Mouse (Mus musculus) small intestine, adult 2 months (tissue): ENCODE results near the gene Hyal1. TPM values are rescaled to one million over a fixed set of nuclear protein-coding genes. Genes with fewer than 3 reads are reported as not detected.

Experiments
- H3K27ac ChIP-seq: fragments of 200-500 bp; 2 replicates; pipeline ENCODE4 v1.5.1; 2012; ENCODE audit warnings: low read depth, low read length, control low read depth, inconsistent platforms; ENCODE audit not compliant: insufficient read depth
- H3K27me3 ChIP-seq: fragments of 200-500 bp; 2 replicates; pipeline ENCODE4 v1.6.1; 2012; ENCODE audit warnings: mild to moderate bottlenecking, moderate library complexity, low read length, inconsistent platforms; ENCODE audit not compliant: control insufficient read depth, insufficient read depth
- H3K36me3 ChIP-seq: fragments of 200-500 bp; 2 replicates; pipeline ENCODE4 v1.6.1; 2012; ENCODE audit warnings: mild to moderate bottlenecking, low read length, control low read depth, inconsistent platforms; ENCODE audit not compliant: control insufficient read depth, insufficient read depth
- H3K4me1 ChIP-seq: fragments of 200-500 bp; 2 replicates; pipeline ENCODE4 v1.6.1; 2012; ENCODE audit warnings: low read length, inconsistent platforms, mixed read lengths; ENCODE audit not compliant: control insufficient read depth, insufficient read depth, insufficient read length
- H3K4me3 ChIP-seq: fragments of 200-500 bp; 2 replicates; pipeline ENCODE4 v1.5.1; 2012; ENCODE audit warnings: low read depth, mild to moderate bottlenecking, control low read depth, inconsistent platforms, low read length, moderate library complexity
- CTCF ChIP-seq: fragments of 200-500 bp; IDR thresholded peaks from 2 replicates; pipeline ENCODE4 v1.5.1; 2012; ENCODE audit warnings: low read depth, mild to moderate bottlenecking, control low read depth, inconsistent platforms, low read length, moderate library complexity, mixed read lengths; ENCODE audit not compliant: insufficient replicate concordance, insufficient read length; ENCODE audit errors: extremely low read depth
- POLR2A ChIP-seq: fragments of 200-500 bp; IDR thresholded peaks from 2 replicates; pipeline ENCODE4 v1.6.1; 2012; ENCODE audit warnings: low read depth, mild to moderate bottlenecking, control low read depth, inconsistent platforms, low read length, moderate library complexity
- WGBS: fragments of 180-500 bp; shearing (Covaris S2); methylation state at CpG from one replicate; pipeline ENCODE4 v1.1.7; 2018; 5-methylcytosine and 5-hydroxymethylcytosine counted together
- polyA plus RNA-seq: library from polyadenylated mRNA; depleted of rRNA; stranded (reverse); fragments of >200 nt; gene quantifications from 2 replicates; pipeline ENCODE4 v1.2.3, GENCODE M21; 2012

Gene Hyal1
- polyA plus RNA-seq, 1 experiment, result 2.6 TPM

DNA sequence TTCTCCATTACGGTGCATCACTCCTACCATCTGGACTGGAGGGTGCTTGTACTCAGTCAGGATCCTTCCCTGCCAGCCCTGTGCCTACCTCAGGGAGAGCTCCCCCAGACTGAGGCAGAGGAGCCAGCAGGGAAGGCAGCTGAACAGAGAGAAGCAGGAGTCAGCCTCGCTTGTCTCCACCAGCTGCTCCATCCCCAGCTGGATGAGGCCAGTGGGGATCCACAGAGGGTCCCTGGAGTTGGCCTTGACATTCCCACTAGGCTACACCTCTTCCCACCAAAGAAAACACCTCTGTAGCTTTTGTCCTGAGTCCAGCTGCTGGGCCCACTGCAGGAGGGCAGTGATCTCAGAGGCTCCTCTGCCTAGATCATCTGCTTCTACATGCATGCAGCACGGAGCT lies 48.2 kb downstream of the Hyal1 start:
- H3K27me3 ChIP-seq, result no peaks in the 10 kb centered on the region
- peaks cover 53% of the 10 kb centered on the region for H3K4me1 ChIP-seq
- TF ChIP-seq CTCF (no peak), POLR2A (no peak)
- H3K4me3 ChIP-seq, result no peak overlapping the region
- 74% methylated on average over 3 of the region's 3 CpGs for WGBS
- H3K36me3 ChIP-seq, result peaks cover 9% of the 10 kb centered on the region
- H3K27ac ChIP-seq, result peak overlapping the region; percentile 54

DNA sequence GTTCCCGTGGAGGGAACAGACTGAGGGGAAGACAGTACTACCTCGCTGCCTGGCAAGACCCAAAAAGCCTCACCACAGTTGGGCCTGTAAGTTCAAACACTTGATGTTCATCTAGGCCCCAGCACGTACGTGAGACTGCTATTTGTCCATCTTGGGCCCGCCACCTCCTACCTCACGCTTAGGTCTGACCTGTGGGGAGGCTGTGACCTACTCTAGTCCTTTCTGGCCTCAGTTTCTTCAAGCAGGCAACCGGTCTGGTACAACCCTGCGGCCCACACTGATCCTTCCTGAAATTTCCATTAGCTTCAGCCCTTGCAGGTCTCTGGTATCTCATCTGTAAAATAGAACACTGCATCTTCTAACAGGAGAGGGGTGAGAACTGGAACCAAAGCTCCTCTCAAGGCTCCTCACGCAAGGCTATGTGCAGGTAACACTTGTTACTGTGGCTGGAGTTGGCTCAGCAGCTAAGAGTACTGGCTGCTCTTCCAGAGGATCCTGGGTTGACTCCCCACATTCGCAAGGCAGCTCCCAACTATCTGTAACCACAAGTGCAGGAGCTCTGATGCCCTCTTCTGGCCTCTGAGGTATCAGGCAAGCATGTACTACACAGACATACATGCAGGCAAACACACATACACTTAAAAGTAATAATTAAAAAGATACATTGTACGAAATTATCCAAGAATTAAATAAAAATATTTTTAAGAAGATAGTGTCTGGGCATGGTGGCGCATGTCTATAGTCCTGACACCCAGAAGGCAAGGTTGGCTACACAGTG lies 48.8 kb downstream of the Hyal1 start:
- Histone ChIP-seq H3K4me1 (peaks cover 52% of the 10 kb centered on the region), H3K4me3 (no peak overlapping the region), H3K36me3 (peaks cover 4% of the 10 kb centered on the region), H3K27ac (peak overlapping the region; percentile 54), H3K27me3 (no peaks in the 10 kb centered on the region)
- TF ChIP-seq CTCF, result no peak
- no peak for TF ChIP-seq POLR2A
- WGBS, result 90% methylated on average over 12 of the region's 12 CpGs

- peaks cover 51% of the 10 kb centered on the region for H3K4me1 ChIP-seq
- 0 out of 2 replicates have a peak overlapping the region, but pooled peaks have one; percentile 1 for H3K4me3 ChIP-seq
These were observed 49.6 kb downstream of the Hyal1 start for GRCm38 (mm10) chr9:107626158-107626843.

GRCm38 (mm10) chr9:107626844-107627277 lies 50.1 kb downstream of the Hyal1 start:
- Histone ChIP-seq H3K27me3 (no peaks in the 10 kb centered on the region), H3K4me3 (0 out of 2 replicates have a peak overlapping the region, but pooled peaks have one; percentile 1), H3K36me3 (peaks cover 4% of the 10 kb centered on the region), H3K27ac (0 out of 2 replicates have a peak overlapping the region, but pooled peaks have one; percentile 5), H3K4me1 (peaks cover 53% of the 10 kb centered on the region)
- WGBS, result 23% methylated on average over 2 of the region's 2 CpGs
- TF ChIP-seq CTCF, result peak; percentile 62; the same call in 1 of the 2 replicates
- TF ChIP-seq POLR2A, result no peak; the same call in 1 of the 2 replicates

More at GRCm38 (mm10) chr9:107626158-107626843, 49.6 kb downstream of the Hyal1 start:
- WGBS, result 58% methylated on average over 15 of the region's 15 CpGs
- TF ChIP-seq CTCF (no peak), POLR2A (no peak)
- peaks cover 4% of the 10 kb centered on the region for H3K36me3 ChIP-seq
- no peak overlapping the region for H3K27ac ChIP-seq
- H3K27me3 ChIP-seq, result no peaks in the 10 kb centered on the region

GRCm38 (mm10) chr9:107627387-107628255 lies 50.9 kb downstream of the Hyal1 start:
- WGBS, result 73% methylated on average over 20 of the region's 20 CpGs
- Histone ChIP-seq H3K27ac (peak overlapping the region; percentile 27), H3K36me3 (peaks cover 4% of the 10 kb centered on the region), H3K4me3 (no peak overlapping the region), H3K4me1 (peaks cover 59% of the 10 kb centered on the region), H3K27me3 (no peaks in the 10 kb centered on the region)
- TF ChIP-seq POLR2A, result no peak
- TF ChIP-seq CTCF, result no peak

DNA sequence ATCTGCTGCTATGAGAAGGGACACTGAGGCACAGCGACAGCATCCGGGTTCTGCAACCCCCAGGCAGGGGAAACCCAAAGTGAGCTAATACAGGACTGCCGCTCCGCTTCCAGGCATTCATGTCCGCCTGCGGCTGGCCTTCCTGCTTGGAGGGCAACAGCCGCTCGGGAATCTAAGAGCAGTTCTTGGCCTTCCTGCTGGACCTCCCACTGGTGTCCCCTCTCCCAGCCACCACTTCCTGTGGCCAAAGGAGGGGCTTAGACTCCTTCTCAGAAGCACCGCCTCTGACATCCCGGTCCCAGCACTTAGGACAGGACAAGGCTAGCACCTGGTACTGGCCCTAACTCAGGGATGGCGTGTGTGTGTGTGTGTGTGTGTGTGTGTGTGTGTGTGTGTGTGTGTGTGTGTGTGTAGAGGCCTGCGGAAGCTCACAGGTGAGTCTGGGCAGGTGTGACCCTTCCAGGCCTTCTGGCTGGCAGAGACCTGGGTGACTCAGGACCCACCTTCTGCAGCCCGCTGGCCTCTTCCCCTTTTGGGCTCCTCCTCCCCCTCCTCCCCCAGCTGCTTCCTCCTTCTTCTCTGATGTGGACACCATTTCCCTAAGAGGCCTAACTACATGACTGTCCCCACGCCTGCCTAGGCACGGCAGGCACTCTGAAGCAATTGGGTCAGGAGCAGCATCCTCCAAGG lies 52.1 kb downstream of the Hyal1 start:
- TF ChIP-seq POLR2A, result no peak
- no peak for TF ChIP-seq CTCF
- Histone ChIP-seq H3K27me3 (no peaks in the 10 kb centered on the region), H3K36me3 (peaks cover 4% of the 10 kb centered on the region), H3K27ac (peak overlapping the region; percentile 54), H3K4me1 (peaks cover 59% of the 10 kb centered on the region), H3K4me3 (peak overlapping the region; percentile 24)
- 66% methylated on average over 14 of the region's 15 CpGs for WGBS

GRCm38 (mm10) chr9:107629411-107629730 lies 52.6 kb downstream of the Hyal1 start:
- Histone ChIP-seq H3K27me3 (no peaks in the 10 kb centered on the region), H3K36me3 (peaks cover 4% of the 10 kb centered on the region), H3K27ac (peak overlapping the region; percentile 54), H3K4me1 (peaks cover 55% of the 10 kb centered on the region), H3K4me3 (peak overlapping the region; percentile 24; the same call in 1 of the 2 replicates)
- WGBS, result 26% methylated on average over 4 of the region's 4 CpGs
- no peak for TF ChIP-seq POLR2A
- TF ChIP-seq CTCF, result no peak
